Mouse (Mus musculus) embryonic facial prominence, embryonic 11.5 days (tissue): ENCODE results near the gene Actn2. TPM values are rescaled to one million over a fixed set of nuclear protein-coding genes. Genes with fewer than 3 reads are reported as not detected.

Experiments
- ATAC-seq: fragments of 200-750 bp; cut with Nextera tagmentation; replicated peaks from 2 replicates; pipeline ENCODE4 v1.8.0; 2017; ENCODE audit warnings: low read depth; ENCODE audit not compliant: insufficient number of reproducible peaks, low FRiP score, low TSS enrichment
- DNase-seq: peaks from one replicate; pipeline ENCODE4 v3.0.0-alpha.2; 2015; ENCODE audit warnings: low spot score
- H3K27ac ChIP-seq: fragments of 300-500 bp; sonication (generic); replicated peaks from 2 replicates; pipeline ENCODE4 v1.5.1; 2014; ENCODE audit warnings: mild to moderate bottlenecking, low read depth, low read length, control low read depth
- H3K27me3 ChIP-seq: fragments of 300-500 bp; sonication (generic); 2 replicates; pipeline ENCODE4 v1.6.1; 2014; ENCODE audit warnings: mild to moderate bottlenecking, low read length, moderate library complexity, mixed read lengths; ENCODE audit not compliant: control insufficient read depth, insufficient read depth
- H3K36me3 ChIP-seq: fragments of 300-500 bp; sonication (generic); replicated peaks from 2 replicates; pipeline ENCODE4 v1.6.1; 2014; ENCODE audit warnings: low read depth, mild to moderate bottlenecking, low read length, moderate library complexity, mixed read lengths; ENCODE audit not compliant: control insufficient read depth, insufficient read depth
- H3K4me1 ChIP-seq: fragments of 300-500 bp; sonication (generic); 2 replicates; pipeline ENCODE4 v1.6.1; 2014; ENCODE audit warnings: low read length, mixed read lengths; ENCODE audit not compliant: control insufficient read depth, insufficient read depth
- H3K4me2 ChIP-seq: fragments of 300-500 bp; sonication (generic); 2 replicates; pipeline ENCODE4 v1.6.1; 2014; ENCODE audit warnings: low read depth, mild to moderate bottlenecking, control low read depth, low read length, moderate library complexity
- H3K4me3 ChIP-seq: fragments of 300-500 bp; sonication (generic); 2 replicates; pipeline ENCODE4 v1.5.1; 2014; ENCODE audit warnings: low read depth, low read length, control low read depth
- H3K9ac ChIP-seq: fragments of 300-500 bp; sonication (generic); replicated peaks from 2 replicates; pipeline ENCODE4 v1.6.1; 2014; ENCODE audit warnings: mild to moderate bottlenecking, control low read depth, low read length
- H3K9me3 ChIP-seq: fragments of 300-500 bp; sonication (generic); replicated peaks from 2 replicates; pipeline ENCODE4 v1.6.1; 2016; ENCODE audit warnings: mild to moderate bottlenecking, low read length, inconsistent platforms, mixed read lengths; ENCODE audit not compliant: control insufficient read depth
- WGBS: fragments of 180-500 bp; shearing (Covaris S2); extraction: QIAGEN DNeasy Blood & Tissue Kit; methylation state at CpG from one replicate; pipeline ENCODE4 v1.1.7; 2014; 5-methylcytosine and 5-hydroxymethylcytosine counted together
- polyA plus RNA-seq: library from polyadenylated mRNA; unstranded; fragments of >200 nt; fragmentation: Nextera tagmentation; extraction: Ambion mirVana; gene quantifications from 2 replicates; pipeline ENCODE4 v1.2.1, GENCODE M21; 2014

Actn2 gene
- polyA plus RNA-seq, 1 experiment from 2014 or later, result 10.5 TPM

GRCm38 (mm10) chr13:12357554-12357953 lies 17.0 kb upstream of the Actn2 start:
- Histone ChIP-seq H3K27ac (no peak overlapping the region), H3K9ac (no peak overlapping the region), H3K4me2 (no peak overlapping the region), H3K9me3 (no peaks in the 10 kb centered on the region), H3K4me1 (no peaks in the 10 kb centered on the region), H3K27me3 (no peaks in the 10 kb centered on the region), H3K4me3 (no peak overlapping the region), H3K36me3 (no peaks in the 10 kb centered on the region)
- ATAC-seq (no peak), DNase-seq (no peak)
- WGBS, result 81% methylated on average over 5 of the region's 5 CpGs

DNA sequence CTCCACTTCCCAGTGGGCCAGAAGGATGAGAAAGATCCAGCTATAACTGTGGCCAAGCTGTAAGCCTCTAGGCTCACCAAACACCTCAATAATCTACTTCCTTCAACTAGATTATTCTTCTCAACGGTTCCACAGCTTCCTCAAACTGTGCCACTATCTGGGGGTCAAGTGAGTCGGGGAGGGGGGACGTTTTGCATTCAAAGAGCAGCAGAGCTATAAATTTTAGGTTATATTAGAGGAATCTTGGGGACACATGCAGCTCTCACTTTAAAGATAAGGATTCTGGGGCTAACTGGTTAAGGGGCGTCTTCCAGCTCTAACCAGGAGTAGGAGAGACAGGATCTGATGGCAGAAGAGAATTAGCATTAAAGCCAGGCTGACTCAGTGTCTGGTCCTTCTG lies 15.6 kb upstream of the Actn2 start:
- Histone ChIP-seq H3K4me2 (no peak overlapping the region), H3K27me3 (no peaks in the 10 kb centered on the region), H3K4me3 (no peak overlapping the region), H3K4me1 (no peaks in the 10 kb centered on the region), H3K9ac (no peak overlapping the region), H3K27ac (no peak overlapping the region), H3K36me3 (no peaks in the 10 kb centered on the region), H3K9me3 (no peaks in the 10 kb centered on the region)
- ATAC-seq (no peak), DNase-seq (no peak)
- WGBS, result 70% methylated on average over 4 of the region's 4 CpGs

- no peak overlapping the region for H3K4me3 ChIP-seq
- H3K9ac ChIP-seq, result no peak overlapping the region
- no peaks in the 10 kb centered on the region for H3K36me3 ChIP-seq
- 73% methylated on average over 13 of the region's 13 CpGs for WGBS
- no peak for DNase-seq
- no peaks in the 10 kb centered on the region for H3K4me1 ChIP-seq
- no peaks in the 10 kb centered on the region for H3K27me3 ChIP-seq
- no peak overlapping the region for H3K4me2 ChIP-seq
- H3K27ac ChIP-seq, result no peak overlapping the region
- ATAC-seq, result no peak
- H3K9me3 ChIP-seq, result no peaks in the 10 kb centered on the region
Measured at GRCm38 (mm10) chr13:12349197-12349824, 8.8 kb upstream of the Actn2 start.

DNA sequence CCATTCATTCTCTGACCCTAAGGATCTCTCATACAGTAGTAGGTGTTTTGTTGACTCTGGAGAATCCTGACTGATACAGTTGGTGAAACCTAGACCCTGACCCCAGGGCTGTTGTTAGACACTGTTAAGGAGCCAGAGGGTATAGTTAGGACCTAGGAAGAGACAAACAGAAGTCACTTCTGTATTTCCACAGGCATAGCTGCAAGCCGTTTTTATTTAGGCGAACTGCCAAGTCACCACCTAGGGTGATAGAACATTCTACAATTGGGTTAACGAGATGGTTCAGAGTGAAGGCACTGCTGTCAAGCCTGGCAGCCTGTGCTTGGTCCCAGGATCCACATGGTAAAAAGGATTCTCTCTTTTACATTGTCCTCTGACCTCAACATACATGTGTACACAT lies 6.3 kb upstream of the Actn2 start:
- no peaks in the 10 kb centered on the region for H3K27me3 ChIP-seq
- 82% methylated on average over 3 of the region's 3 CpGs for WGBS
- no peak overlapping the region for H3K4me2 ChIP-seq
- ATAC-seq (no peak), DNase-seq (no peak)
- no peak overlapping the region for H3K4me3 ChIP-seq
- H3K9ac ChIP-seq, result no peak overlapping the region
- no peak overlapping the region for H3K27ac ChIP-seq
- H3K36me3 ChIP-seq, result no peaks in the 10 kb centered on the region
- H3K9me3 ChIP-seq, result no peaks in the 10 kb centered on the region
- H3K4me1 ChIP-seq, result no peaks in the 10 kb centered on the region

GRCm38 (mm10) chr13:12341447-12341846 lies 887 bp upstream of the Actn2 start:
- Histone ChIP-seq H3K27me3 (no peaks in the 10 kb centered on the region), H3K27ac (no peak overlapping the region), H3K36me3 (no peaks in the 10 kb centered on the region), H3K9ac (no peak overlapping the region), H3K4me1 (no peaks in the 10 kb centered on the region), H3K4me3 (no peak overlapping the region), H3K9me3 (no peaks in the 10 kb centered on the region), H3K4me2 (no peak overlapping the region)
- 61% methylated on average over 6 of the region's 6 CpGs for WGBS
- DNase-seq, result no peak
- no peak for ATAC-seq

- DNase-seq (no peak), ATAC-seq (no peak)
- Histone ChIP-seq H3K27me3 (no peaks in the 10 kb centered on the region), H3K9ac (no peak overlapping the region), H3K4me3 (no peak overlapping the region), H3K36me3 (no peaks in the 10 kb centered on the region), H3K27ac (no peak overlapping the region), H3K4me1 (no peaks in the 10 kb centered on the region), H3K4me2 (no peak overlapping the region), H3K9me3 (no peaks in the 10 kb centered on the region)
Measured at GRCm38 (mm10) chr13:12339446-12339845, 1.1 kb downstream of the Actn2 start.

- H3K27ac ChIP-seq, result no peak overlapping the region
- no peaks in the 10 kb centered on the region for H3K27me3 ChIP-seq
- 88% methylated on average over 7 of the region's 7 CpGs for WGBS
- no peak overlapping the region for H3K4me2 ChIP-seq
- no peaks in the 10 kb centered on the region for H3K4me1 ChIP-seq
- H3K9me3 ChIP-seq, result no peaks in the 10 kb centered on the region
- no peak overlapping the region for H3K9ac ChIP-seq
- no peak overlapping the region for H3K4me3 ChIP-seq
- DNase-seq, result no peak
- no peak for ATAC-seq
- no peaks in the 10 kb centered on the region for H3K36me3 ChIP-seq
Measured at GRCm38 (mm10) chr13:12337752-12338151, 2.8 kb downstream of the Actn2 start.

GRCm38 (mm10) chr13:12334016-12334415 lies 6.5 kb downstream of the Actn2 start:
- H3K9me3 ChIP-seq, result no peaks in the 10 kb centered on the region
- no peaks in the 10 kb centered on the region for H3K36me3 ChIP-seq

More at GRCm38 (mm10) chr13:12334016-12334415, 6.5 kb downstream of the Actn2 start:
- ATAC-seq (no peak), DNase-seq (no peak)
- Histone ChIP-seq H3K27me3 (no peaks in the 10 kb centered on the region), H3K9ac (no peak overlapping the region), H3K4me3 (no peak overlapping the region), H3K27ac (no peak overlapping the region), H3K4me2 (no peak overlapping the region), H3K4me1 (no peaks in the 10 kb centered on the region)
- WGBS, result 77% methylated on average over 12 of the region's 12 CpGs
